Mouse (Mus musculus): Measurements from ENCODE around the gene Mcpt2.
"Not testable (repeated sequence)": the region's sequence is repeated elsewhere in the genome, so short reads cannot be mapped to it uniquely, and the experiment has no call there.

The Mcpt2 gene

DNA sequence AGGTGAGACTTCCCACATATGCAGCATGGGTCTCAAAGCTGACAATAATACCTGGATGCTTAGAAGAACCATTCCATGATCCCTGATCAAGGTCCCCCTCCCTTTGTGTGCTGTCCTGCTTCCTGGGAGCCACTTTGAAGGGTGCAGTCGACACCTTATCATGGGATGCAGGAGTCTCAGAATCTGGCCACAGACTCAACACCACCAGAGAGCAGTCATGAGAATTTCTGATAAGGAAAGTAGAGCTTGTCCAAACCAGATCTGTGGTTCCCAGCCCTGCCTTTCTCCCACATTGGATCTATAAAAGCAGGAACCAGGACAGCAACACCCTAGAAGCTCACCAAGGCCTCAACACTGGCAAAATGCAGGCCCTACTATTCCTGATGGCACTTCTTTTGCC is at the start of gene Mcpt2:
Mcpt2 (plus strand) TSS at position 250 of the 400 bp plus-strand sequence.
- not testable (repeated sequence) for DNase-seq (ENCODE audit: low spot score)

DNA sequence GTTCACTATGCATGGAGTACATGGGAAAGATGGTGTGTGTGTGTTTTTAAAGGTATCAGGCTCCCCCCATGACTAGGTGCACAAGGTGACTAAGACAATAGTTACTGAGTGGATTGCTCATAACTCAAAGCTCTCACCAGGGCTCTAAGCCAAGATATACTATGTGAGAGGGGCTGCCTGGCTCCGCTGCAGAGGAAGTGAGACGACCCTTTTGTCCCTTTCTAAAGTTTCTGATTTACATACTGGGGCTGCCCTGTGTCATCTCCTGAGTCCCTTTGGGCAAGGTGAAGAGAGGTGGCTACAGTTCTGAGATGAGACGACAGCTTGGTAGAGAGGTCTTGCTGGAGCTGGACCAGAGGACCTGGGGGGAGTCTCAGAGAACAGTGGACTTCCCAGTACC is 28.7 kb upstream of the Mcpt2 start:
- no peak for DNase-seq (ENCODE audit: low spot score)

DNA sequence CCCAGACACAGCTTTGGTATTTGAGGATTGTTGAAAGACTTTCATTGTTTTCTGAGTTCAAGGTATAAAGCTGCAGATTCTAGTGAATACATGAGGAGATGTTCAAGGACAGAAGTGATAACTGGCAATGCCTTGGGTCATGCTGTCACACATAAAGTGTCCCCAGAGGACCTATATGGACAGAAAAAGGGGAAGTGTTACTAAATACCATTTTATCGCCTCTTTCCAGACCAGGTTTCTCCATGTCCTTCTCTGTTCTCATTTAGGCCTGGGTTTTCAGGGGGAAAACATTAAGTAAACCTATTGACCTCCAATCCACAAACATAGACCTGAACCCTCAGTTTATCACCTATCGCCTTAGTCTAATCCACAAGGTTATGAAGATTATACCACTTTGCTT is 27.9 kb upstream of the Mcpt2 start:
- DNase-seq (ENCODE audit: low spot score) = no peak

DNA sequence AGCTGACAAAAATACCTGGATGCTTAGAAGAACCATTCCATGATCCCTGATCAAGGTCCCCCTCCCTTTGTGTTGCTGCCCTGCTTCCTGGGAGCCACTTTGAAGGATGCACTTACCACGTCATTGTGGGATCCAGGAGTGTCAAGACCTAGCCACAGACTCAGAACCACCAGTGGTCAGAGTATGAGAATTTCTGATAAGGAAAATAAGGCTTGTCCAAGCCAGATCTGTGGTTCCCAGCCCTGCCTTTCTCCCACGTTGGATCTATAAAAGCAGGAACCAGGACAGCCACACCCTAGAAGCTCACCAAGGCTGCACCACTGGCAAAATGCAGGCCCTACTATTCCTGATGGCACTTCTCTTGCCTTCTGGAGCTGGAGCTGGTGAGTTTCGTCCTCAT is 24.2 kb upstream of the Mcpt2 start, which contains the start of gene Mcpt1:
Mcpt1 (plus strand) TSS at position 301 of the 400 bp plus-strand sequence.
- not testable (repeated sequence) for DNase-seq (ENCODE audit: low spot score)

DNA sequence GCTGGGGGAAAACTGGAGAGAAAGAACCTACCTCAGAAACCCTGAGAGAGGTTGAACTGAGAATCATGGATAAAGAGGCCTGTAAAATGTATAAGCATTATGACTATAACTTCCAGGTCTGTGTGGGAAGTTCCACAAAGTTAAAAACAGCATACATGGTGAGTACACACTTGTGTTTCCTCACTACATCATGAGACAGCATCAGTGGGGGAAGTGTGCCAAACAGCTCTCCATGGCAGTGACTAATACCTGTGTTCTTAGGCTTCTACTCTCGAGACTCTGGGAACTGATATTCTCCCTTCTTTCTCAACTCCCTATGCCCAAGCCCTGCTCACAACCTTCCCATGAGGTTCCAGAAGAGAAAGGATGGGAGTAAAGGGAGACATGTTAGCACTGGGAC is 22.4 kb upstream of the Mcpt2 start:
- DNase-seq (ENCODE audit: low spot score) = no peak

- DNase-seq (ENCODE audit: low spot score) = not testable (repeated sequence)
Measured at GRCm38 (mm10) chr14:56021305-56021704, 20.5 kb upstream of the Mcpt2 start.

GRCm38 (mm10) chr14:56030395-56030794 is 11.4 kb upstream of the Mcpt2 start, which contains the start of gene Mcpt9:
Gene Mcpt9 (minus strand): TSS chr14:56030495.
- DNase-seq (ENCODE audit: low spot score) = not testable (repeated sequence)

DNA sequence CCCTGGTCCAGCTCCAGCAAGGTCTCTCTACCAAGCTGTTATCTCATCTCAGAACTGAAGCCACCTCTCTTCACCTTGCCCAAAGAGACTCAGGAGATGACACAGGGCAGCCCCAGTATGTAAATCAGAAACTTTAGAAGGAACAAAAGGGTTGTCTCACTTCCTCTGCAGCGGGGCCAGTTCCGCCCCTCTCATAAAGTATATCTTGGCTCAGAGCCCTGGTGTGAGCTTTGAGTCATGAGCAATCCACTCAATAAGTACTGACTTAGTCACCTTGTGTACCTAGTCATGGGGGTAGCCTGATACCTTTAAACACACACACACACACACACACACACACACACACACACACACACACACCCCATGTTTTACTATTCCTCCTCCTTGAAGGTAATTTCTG is 7.4 kb upstream of the Mcpt2 start:
- no peak for DNase-seq (ENCODE audit: low spot score)

- no peak for DNase-seq (ENCODE audit: low spot score)
Measured at GRCm38 (mm10) chr14:56055408-56055807, 13.6 kb downstream of the Mcpt2 start.

- no peak for DNase-seq (ENCODE audit: low spot score)
Measured at GRCm38 (mm10) chr14:56057722-56058121, 15.9 kb downstream of the Mcpt2 start.

DNA sequence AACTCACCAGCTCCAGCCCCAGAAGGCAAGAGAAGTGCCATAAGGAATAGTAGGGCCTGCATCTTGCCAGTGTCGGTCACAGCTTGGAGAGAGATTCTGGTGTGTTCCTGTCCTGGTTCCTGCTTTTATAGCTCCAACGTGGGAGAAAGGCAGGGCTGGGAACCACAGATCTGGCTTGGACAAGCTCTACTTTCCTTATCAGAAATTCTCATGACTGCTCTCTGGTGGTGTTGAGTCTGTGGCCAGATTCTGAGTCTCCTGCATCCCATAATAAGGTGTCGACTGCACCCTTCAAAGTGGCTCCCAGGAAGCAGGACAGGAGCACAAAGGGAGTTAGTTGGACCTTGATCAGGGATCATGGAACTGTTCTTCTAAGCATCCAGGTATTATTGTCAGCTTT is 20.4 kb downstream of the Mcpt2 start, which contains the start of gene Mcpt4:
Mcpt4 (minus strand) TSS at position 101 of the 400 bp plus-strand sequence.
- DNase-seq (ENCODE audit: low spot score) = not testable (repeated sequence)

- DNase-seq (ENCODE audit: low spot score) = no peak
Measured at GRCm38 (mm10) chr14:56082016-56082415, 40.2 kb downstream of the Mcpt2 start.

- no peak for DNase-seq (ENCODE audit: low spot score)
Measured at GRCm38 (mm10) chr14:56085167-56085566, 43.3 kb downstream of the Mcpt2 start, which contains the start of gene Mcpt8. Gene Mcpt8 (minus strand): TSS chr14:56085273.

- no peak for DNase-seq (ENCODE audit: low spot score)
Measured at GRCm38 (mm10) chr14:56086711-56087110, 44.9 kb downstream of the Mcpt2 start.

GRCm38 (mm10) chr14:56093353-56093752 is 51.5 kb downstream of the Mcpt2 start:
- DNase-seq (ENCODE audit: low spot score) = no peak

Measured in ovary, postnatal 10 days (tissue).